Mouse (Mus musculus): ENCODE results near the gene Clip1. TPM values are rescaled to one million over a fixed set of nuclear protein-coding genes. Genes with fewer than 3 reads are reported as not detected.
A peak's percentile ranks its signal among the peaks of the same experiment; 100 is the strongest.

Gene Clip1
- polyA plus RNA-seq, 1 experiment: 96.1 TPM

DNA sequence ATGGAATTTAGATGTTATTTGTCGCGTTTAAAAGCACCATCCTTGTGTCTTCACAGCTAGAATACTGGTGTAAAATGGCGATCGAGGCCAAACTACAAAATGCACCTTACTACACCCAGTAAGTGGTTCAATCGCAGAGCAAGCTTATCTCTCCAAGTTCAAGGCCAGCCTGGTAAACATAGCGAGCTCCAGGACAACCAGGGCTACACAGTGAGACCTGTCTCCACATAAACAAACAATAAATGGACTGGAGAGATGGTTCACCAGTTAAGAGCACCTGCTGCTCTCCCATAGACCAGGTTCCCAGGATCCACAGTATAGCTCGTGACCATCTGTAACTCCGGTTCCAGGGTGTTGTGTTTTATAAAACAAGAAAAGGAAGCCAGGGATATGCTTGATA, 111.1 kb downstream of the Clip1 start:
- TF ChIP-seq CTCF (IDR thresholded peaks at IDR 0.05; ENCODE audit: control insufficient read depth, insufficient read depth, insufficient replicate concordance, low read depth, low read length) (no peak), POLR2A (IDR thresholded peaks at IDR 0.05; ENCODE audit: control insufficient read depth, low read depth, low read length) (no peak)
- Histone ChIP-seq H3K4me1 (ENCODE audit: control insufficient read depth, insufficient read depth, low read length) (peaks cover 2% of the 10 kb centered on the region), H3K27ac (ENCODE audit: control insufficient read depth, insufficient read depth, low read depth, low read length) (0 out of 2 replicates have a peak overlapping the region, but pooled peaks have one; percentile 16), H3K27me3 (ENCODE audit: control insufficient read depth, insufficient read depth, low read length) (no peaks in the 10 kb centered on the region), H3K36me3 (ENCODE audit: control insufficient read depth, insufficient read depth, low read length) (no peaks in the 10 kb centered on the region), H3K4me3 (ENCODE audit: control insufficient read depth, low read depth, low read length) (peak overlapping the region; percentile 95)

DNA sequence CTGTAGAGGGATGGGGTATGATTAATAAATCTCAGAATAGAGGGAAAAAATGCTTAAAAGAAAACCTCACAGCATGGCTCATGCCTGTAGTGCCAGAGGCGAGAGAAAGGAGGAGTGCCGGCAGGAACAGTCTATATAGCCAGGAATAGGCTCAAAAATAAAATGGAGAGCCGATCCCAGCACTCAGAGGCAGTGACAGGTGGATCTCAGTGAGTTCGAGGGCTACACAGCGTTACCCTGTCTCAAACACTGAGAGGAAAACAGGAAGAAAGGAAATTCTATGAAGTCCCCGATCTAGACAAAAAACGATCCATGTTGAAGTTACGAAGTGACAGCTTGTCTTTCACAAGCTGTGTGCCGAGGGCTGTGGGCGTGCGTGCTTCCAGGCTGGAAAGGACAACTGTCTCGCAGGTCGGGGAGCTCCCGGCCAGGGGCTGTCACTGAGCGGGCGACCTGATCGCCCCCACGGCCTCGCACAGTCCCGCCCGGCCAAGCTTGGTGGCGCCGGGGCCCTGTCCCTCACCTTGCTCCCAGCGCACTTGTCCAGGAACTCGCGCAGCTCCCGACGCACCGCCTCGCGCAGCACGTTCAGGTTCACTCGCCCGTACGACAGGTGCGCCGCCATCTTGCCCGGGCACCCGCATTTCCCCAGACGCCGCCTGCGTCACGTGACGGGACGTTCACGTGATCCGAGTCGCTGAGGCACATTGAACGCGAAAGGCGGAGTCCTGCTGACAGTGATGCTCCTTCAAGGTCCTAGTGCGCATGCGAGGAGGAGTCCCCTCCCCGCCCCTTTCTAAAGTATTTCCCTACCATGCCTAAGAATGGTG, 111.8 kb downstream of the Clip1 start, which contains the start of gene Vps33a:
Vps33a (minus strand) TSS at position 682 of the 830 bp plus-strand sequence.
- Histone ChIP-seq H3K36me3 (ENCODE audit: control insufficient read depth, insufficient read depth, low read length) (no peaks in the 10 kb centered on the region), H3K4me3 (ENCODE audit: control insufficient read depth, low read depth, low read length) (peak within 1 kb of the TSS; percentile 95), H3K27ac (ENCODE audit: control insufficient read depth, insufficient read depth, low read depth, low read length) (peak within 1 kb of the TSS; percentile 81), H3K27me3 (ENCODE audit: control insufficient read depth, insufficient read depth, low read length) (no peaks in the 10 kb centered on the region), H3K4me1 (ENCODE audit: control insufficient read depth, insufficient read depth, low read length) (peaks cover 2% of the 10 kb centered on the region)
- TF ChIP-seq CTCF (IDR thresholded peaks at IDR 0.05; ENCODE audit: control insufficient read depth, insufficient read depth, insufficient replicate concordance, low read depth, low read length): no peak
- TF ChIP-seq POLR2A (IDR thresholded peaks at IDR 0.05; ENCODE audit: control insufficient read depth, low read depth, low read length): peak; percentile 93

DNA sequence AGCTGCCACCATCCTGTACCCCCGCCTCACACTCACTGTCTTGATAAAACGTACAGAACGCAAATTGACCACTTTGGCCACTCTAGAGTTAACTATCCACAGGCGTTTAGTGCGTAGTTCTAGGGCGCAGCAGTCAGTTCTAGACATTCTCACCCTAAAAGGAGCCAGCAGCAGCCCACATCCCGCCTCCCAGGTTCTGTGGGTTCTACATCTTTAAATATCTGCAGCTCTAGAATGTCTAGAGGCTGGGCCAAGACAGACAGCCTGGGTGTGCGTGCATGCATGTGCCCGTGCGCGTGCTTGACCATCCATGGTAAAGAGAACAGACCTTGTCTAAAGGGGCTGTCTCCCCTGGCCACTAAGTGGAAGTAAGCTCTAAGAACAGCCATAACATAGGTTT, 123.3 kb downstream of the Clip1 start:
- Histone ChIP-seq H3K4me3 (ENCODE audit: control insufficient read depth, low read depth, low read length) (no peak overlapping the region), H3K27ac (ENCODE audit: control insufficient read depth, insufficient read depth, low read depth, low read length) (no peak overlapping the region), H3K4me1 (ENCODE audit: control insufficient read depth, insufficient read depth, low read length) (no peaks in the 10 kb centered on the region), H3K36me3 (ENCODE audit: control insufficient read depth, insufficient read depth, low read length) (peaks cover 2% of the 10 kb centered on the region), H3K27me3 (ENCODE audit: control insufficient read depth, insufficient read depth, low read length) (no peaks in the 10 kb centered on the region)
- TF ChIP-seq POLR2A (IDR thresholded peaks at IDR 0.05; ENCODE audit: control insufficient read depth, low read depth, low read length) (no peak), CTCF (IDR thresholded peaks at IDR 0.05; ENCODE audit: control insufficient read depth, insufficient read depth, insufficient replicate concordance, low read depth, low read length) (no peak)

- Histone ChIP-seq H3K27me3 (ENCODE audit: control insufficient read depth, insufficient read depth, low read length) (no peaks in the 10 kb centered on the region), H3K4me1 (ENCODE audit: control insufficient read depth, insufficient read depth, low read length) (no peaks in the 10 kb centered on the region), H3K27ac (ENCODE audit: control insufficient read depth, insufficient read depth, low read depth, low read length) (no peak overlapping the region), H3K4me3 (ENCODE audit: control insufficient read depth, low read depth, low read length) (no peak overlapping the region), H3K36me3 (ENCODE audit: control insufficient read depth, insufficient read depth, low read length) (peaks cover 2% of the 10 kb centered on the region)
- TF ChIP-seq POLR2A (IDR thresholded peaks at IDR 0.05; ENCODE audit: control insufficient read depth, low read depth, low read length) (no peak), CTCF (IDR thresholded peaks at IDR 0.05; ENCODE audit: control insufficient read depth, insufficient read depth, insufficient replicate concordance, low read depth, low read length) (no peak)
These were observed 124.8 kb downstream of the Clip1 start for GRCm38 (mm10) chr5:123559588-123559987.

DNA sequence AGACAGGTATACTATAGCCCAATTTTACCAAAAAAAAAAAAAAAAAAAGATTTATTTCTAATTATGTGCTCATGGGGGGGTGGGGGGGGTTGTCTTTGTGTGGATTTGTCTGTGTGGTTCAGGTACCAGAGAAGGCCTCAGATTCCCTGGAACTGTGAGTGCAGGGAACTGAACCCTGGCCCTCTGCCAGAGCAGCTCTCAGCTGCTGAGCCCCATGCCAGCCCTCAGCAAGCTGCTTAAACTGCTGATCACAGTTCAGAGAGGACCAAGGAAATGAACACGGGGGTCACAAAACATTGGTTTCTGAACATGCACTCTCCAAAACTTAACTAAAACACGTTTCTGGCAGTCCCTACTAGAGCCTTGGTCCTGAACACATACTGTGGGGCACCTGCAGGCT, 128.0 kb downstream of the Clip1 start:
- Histone ChIP-seq H3K27ac (ENCODE audit: control insufficient read depth, insufficient read depth, low read depth, low read length) (no peak overlapping the region), H3K4me3 (ENCODE audit: control insufficient read depth, low read depth, low read length) (no peak overlapping the region), H3K27me3 (ENCODE audit: control insufficient read depth, insufficient read depth, low read length) (no peaks in the 10 kb centered on the region), H3K36me3 (ENCODE audit: control insufficient read depth, insufficient read depth, low read length) (no peaks in the 10 kb centered on the region; the same call in 1 of the 2 replicates), H3K4me1 (ENCODE audit: control insufficient read depth, insufficient read depth, low read length) (no peaks in the 10 kb centered on the region)
- no peak for TF ChIP-seq POLR2A (IDR thresholded peaks at IDR 0.05; ENCODE audit: control insufficient read depth, low read depth, low read length)
- TF ChIP-seq CTCF (IDR thresholded peaks at IDR 0.05; ENCODE audit: control insufficient read depth, insufficient read depth, insufficient replicate concordance, low read depth, low read length): no peak

GRCm38 (mm10) chr5:123555693-123556092, 128.7 kb downstream of the Clip1 start:
- TF ChIP-seq POLR2A (IDR thresholded peaks at IDR 0.05; ENCODE audit: control insufficient read depth, low read depth, low read length) (no peak), CTCF (IDR thresholded peaks at IDR 0.05; ENCODE audit: control insufficient read depth, insufficient read depth, insufficient replicate concordance, low read depth, low read length) (no peak)
- Histone ChIP-seq H3K27ac (ENCODE audit: control insufficient read depth, insufficient read depth, low read depth, low read length) (no peak overlapping the region), H3K36me3 (ENCODE audit: control insufficient read depth, insufficient read depth, low read length) (no peaks in the 10 kb centered on the region; the same call in 1 of the 2 replicates), H3K4me3 (ENCODE audit: control insufficient read depth, low read depth, low read length) (no peak overlapping the region), H3K4me1 (ENCODE audit: control insufficient read depth, insufficient read depth, low read length) (no peaks in the 10 kb centered on the region), H3K27me3 (ENCODE audit: control insufficient read depth, insufficient read depth, low read length) (no peaks in the 10 kb centered on the region)

DNA sequence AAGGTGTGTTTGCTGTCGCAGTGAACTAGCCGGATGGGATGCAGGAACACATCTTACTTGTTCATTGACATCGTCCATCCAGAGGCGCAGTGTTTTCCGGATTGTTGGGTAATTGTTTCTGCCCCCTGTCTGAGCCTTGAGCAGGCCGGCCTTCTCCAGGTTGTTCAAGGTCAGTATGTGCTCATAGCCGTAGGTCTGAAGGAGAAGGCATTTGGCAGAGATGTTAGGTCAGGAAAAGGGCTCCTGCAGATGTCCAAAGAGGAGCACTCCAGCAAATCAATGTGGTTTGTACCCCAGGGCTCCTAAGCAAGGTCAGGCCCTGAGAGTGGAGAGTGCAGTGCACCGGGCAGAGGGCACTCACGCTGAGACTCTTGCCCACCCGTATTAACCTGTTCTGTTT, 150.6 kb downstream of the Clip1 start:
- Histone ChIP-seq H3K36me3 (ENCODE audit: control insufficient read depth, insufficient read depth, low read length) (no peaks in the 10 kb centered on the region), H3K4me1 (ENCODE audit: control insufficient read depth, insufficient read depth, low read length) (no peaks in the 10 kb centered on the region)

More for the DNA sequence above, 150.6 kb downstream of the Clip1 start:
- TF ChIP-seq CTCF (IDR thresholded peaks at IDR 0.05; ENCODE audit: control insufficient read depth, insufficient read depth, insufficient replicate concordance, low read depth, low read length) (no peak), POLR2A (IDR thresholded peaks at IDR 0.05; ENCODE audit: control insufficient read depth, low read depth, low read length) (no peak)
- H3K27me3 ChIP-seq (ENCODE audit: control insufficient read depth, insufficient read depth, low read length): no peaks in the 10 kb centered on the region
- no peak overlapping the region for H3K27ac ChIP-seq (ENCODE audit: control insufficient read depth, insufficient read depth, low read depth, low read length)
- no peak overlapping the region for H3K4me3 ChIP-seq (ENCODE audit: control insufficient read depth, low read depth, low read length)
